Mouse (Mus musculus) right cerebral cortex, postnatal 10 days (tissue): ENCODE data around the gene Psmb10.
A peak's percentile ranks its signal among the peaks of the same experiment; 100 is the strongest.

Experiments
- DNase-seq, 2 experiments: peaks; one replicate each; pipeline ENCODE4 v3.0.0; 2021; ENCODE audit warnings: low spot score in 2 of 2

Psmb10 gene

GRCm38 (mm10) chr8:105937496-105938305 lies 543 bp downstream of the Psmb10 start:
- DNase-seq: peak in 1 of 2 experiments; percentile 56

GRCm38 (mm10) chr8:105936866-105937475 lies 1.3 kb downstream of the Psmb10 start:
- peak; percentile 92 to 93 for DNase-seq

GRCm38 (mm10) chr8:105935863-105936603 lies 2.2 kb downstream of the Psmb10 start:
- DNase-seq: no peak

GRCm38 (mm10) chr8:105935105-105935504 lies 3.1 kb downstream of the Psmb10 start:
- no peak for DNase-seq

GRCm38 (mm10) chr8:105933762-105934161 lies 4.5 kb downstream of the Psmb10 start, which contains the start of gene Ctrl:
Gene Ctrl (minus strand): TSS chr8:105933862.
- no peak for DNase-seq

- DNase-seq: no peak
Measured at GRCm38 (mm10) chr8:105932525-105932924, 5.7 kb downstream of the Psmb10 start.

GRCm38 (mm10) chr8:105931271-105931670 lies 7.0 kb downstream of the Psmb10 start:
- no peak for DNase-seq

- DNase-seq: peak; percentile 75 to 87
Measured at GRCm38 (mm10) chr8:105930602-105931001, 7.6 kb downstream of the Psmb10 start.

GRCm38 (mm10) chr8:105925123-105925522 lies 13.1 kb downstream of the Psmb10 start:
- DNase-seq: no peak

- DNase-seq: no peak
Measured at GRCm38 (mm10) chr8:105919390-105919789, 18.9 kb downstream of the Psmb10 start.

GRCm38 (mm10) chr8:105900941-105901616 lies 37.2 kb downstream of the Psmb10 start:
- no peak for DNase-seq

- DNase-seq: peak; percentile 94 to 95
Measured at GRCm38 (mm10) chr8:105900180-105900940, 37.9 kb downstream of the Psmb10 start, which contains the start of gene Pskh1. Gene Pskh1 (plus strand): TSS chr8:105900441.

GRCm38 (mm10) chr8:105897801-105898480 lies 40.3 kb downstream of the Psmb10 start:
- DNase-seq: no peak

- DNase-seq: peak; percentile 88 to 89
Measured at GRCm38 (mm10) chr8:105893339-105893738, 44.9 kb downstream of the Psmb10 start, which contains the start of gene Nrn1l. Gene Nrn1l (plus strand): TSS chr8:105893567.

- DNase-seq: peak; percentile 46 to 54
Measured at GRCm38 (mm10) chr8:105892432-105892831, 45.8 kb downstream of the Psmb10 start.

- DNase-seq: peak; percentile 73 to 79
Measured at GRCm38 (mm10) chr8:105890870-105891269, 47.4 kb downstream of the Psmb10 start.

- DNase-seq: peak in 1 of 2 experiments; percentile 38
Measured at GRCm38 (mm10) chr8:105889756-105890465, 48.3 kb downstream of the Psmb10 start.
